Mouse (Mus musculus): Measurements from ENCODE around the gene Cwh43. TPM values are rescaled to one million over a fixed set of nuclear protein-coding genes. Genes with fewer than 3 reads are reported as not detected.
"Not testable (repeated sequence)": the region's sequence is repeated elsewhere in the genome, so short reads cannot be mapped to it uniquely, and the experiment has no call there.

The Cwh43 gene
- total RNA-seq, 1 experiment from 2014 or later = not detected

GRCm38 (mm10) chr5:73454502-73455306 is 48.8 kb downstream of the Cwh43 start:
- no peak for ATAC-seq (replicated peaks; ENCODE audit: insufficient number of reproducible peaks, low FRiP score, low TSS enrichment, poor library complexity, severe bottlenecking)

GRCm38 (mm10) chr5:73455307-73455687 is 49.4 kb downstream of the Cwh43 start:
- ATAC-seq (replicated peaks; ENCODE audit: insufficient number of reproducible peaks, low FRiP score, low TSS enrichment, poor library complexity, severe bottlenecking) = no peak

- no peak for ATAC-seq (replicated peaks; ENCODE audit: insufficient number of reproducible peaks, low FRiP score, low TSS enrichment, poor library complexity, severe bottlenecking)
These were observed 62.9 kb downstream of the Cwh43 start for GRCm38 (mm10) chr5:73468462-73469433.

- ATAC-seq (replicated peaks; ENCODE audit: insufficient number of reproducible peaks, low FRiP score, low TSS enrichment, poor library complexity, severe bottlenecking) = no peak
These were observed 68.8 kb downstream of the Cwh43 start for GRCm38 (mm10) chr5:73474412-73475405.

- ATAC-seq (replicated peaks; ENCODE audit: insufficient number of reproducible peaks, low FRiP score, low TSS enrichment, poor library complexity, severe bottlenecking) = no peak
These were observed 74.8 kb downstream of the Cwh43 start, which contains the start of gene Dcun1d4 for GRCm38 (mm10) chr5:73480700-73481099. TSS of gene Dcun1d4 (plus strand) at chr5:73481000.

- ATAC-seq (replicated peaks; ENCODE audit: insufficient number of reproducible peaks, low FRiP score, low TSS enrichment, poor library complexity, severe bottlenecking) = no peak
These were observed 75.5 kb downstream of the Cwh43 start for GRCm38 (mm10) chr5:73481401-73481800.

GRCm38 (mm10) chr5:73482381-73482780 is 76.5 kb downstream of the Cwh43 start:
- ATAC-seq (replicated peaks; ENCODE audit: insufficient number of reproducible peaks, low FRiP score, low TSS enrichment, poor library complexity, severe bottlenecking) = not testable (repeated sequence)

GRCm38 (mm10) chr5:73484016-73484615 is 78.2 kb downstream of the Cwh43 start:
- ATAC-seq (replicated peaks; ENCODE audit: insufficient number of reproducible peaks, low FRiP score, low TSS enrichment, poor library complexity, severe bottlenecking) = no peak

- ATAC-seq (replicated peaks; ENCODE audit: insufficient number of reproducible peaks, low FRiP score, low TSS enrichment, poor library complexity, severe bottlenecking) = no peak
These were observed 80.6 kb downstream of the Cwh43 start for GRCm38 (mm10) chr5:73486451-73486850.

GRCm38 (mm10) chr5:73489915-73490314 is 84.0 kb downstream of the Cwh43 start:
- no peak for ATAC-seq (replicated peaks; ENCODE audit: insufficient number of reproducible peaks, low FRiP score, low TSS enrichment, poor library complexity, severe bottlenecking)

GRCm38 (mm10) chr5:73490596-73491073 is 84.8 kb downstream of the Cwh43 start:
- ATAC-seq (replicated peaks; ENCODE audit: insufficient number of reproducible peaks, low FRiP score, low TSS enrichment, poor library complexity, severe bottlenecking) = peak; percentile 95

- ATAC-seq (replicated peaks; ENCODE audit: insufficient number of reproducible peaks, low FRiP score, low TSS enrichment, poor library complexity, severe bottlenecking) = no peak
These were observed 85.4 kb downstream of the Cwh43 start for GRCm38 (mm10) chr5:73491074-73491836.

- peak; percentile 44 for ATAC-seq (replicated peaks; ENCODE audit: insufficient number of reproducible peaks, low FRiP score, low TSS enrichment, poor library complexity, severe bottlenecking)
These were observed 86.2 kb downstream of the Cwh43 start for GRCm38 (mm10) chr5:73491837-73492720.

- ATAC-seq (replicated peaks; ENCODE audit: insufficient number of reproducible peaks, low FRiP score, low TSS enrichment, poor library complexity, severe bottlenecking) = no peak
These were observed 91.5 kb downstream of the Cwh43 start for GRCm38 (mm10) chr5:73497401-73497800.

- no peak for ATAC-seq (replicated peaks; ENCODE audit: insufficient number of reproducible peaks, low FRiP score, low TSS enrichment, poor library complexity, severe bottlenecking)
These were observed 92.7 kb downstream of the Cwh43 start for GRCm38 (mm10) chr5:73498559-73498958.

GRCm38 (mm10) chr5:73500867-73501440 is 95.1 kb downstream of the Cwh43 start:
- ATAC-seq (replicated peaks; ENCODE audit: insufficient number of reproducible peaks, low FRiP score, low TSS enrichment, poor library complexity, severe bottlenecking) = no peak
